Mouse (Mus musculus) heart, embryonic 11.5 days (tissue): ENCODE results near the gene Unc119b. TPM values are rescaled to one million over a fixed set of nuclear protein-coding genes. Genes with fewer than 3 reads are reported as not detected.

Experiments used
- ATAC-seq: fragments of 200-750 bp; cut with Nextera tagmentation; replicated peaks from 2 replicates; pipeline ENCODE4 v1.8.0; 2017; ENCODE audit warnings: moderate library complexity; ENCODE audit not compliant: insufficient number of reproducible peaks, low FRiP score, low TSS enrichment
- H3K27ac ChIP-seq: fragments of 300-500 bp; sonication (generic); 2 replicates; pipeline ENCODE4 v1.5.1; 2014; ENCODE audit warnings: mild to moderate bottlenecking, low read depth, low read length
- H3K27me3 ChIP-seq: fragments of 300-500 bp; sonication (generic); 2 replicates; pipeline ENCODE4 v1.6.1; 2014; ENCODE audit warnings: mild to moderate bottlenecking, low read length, mixed read lengths; ENCODE audit not compliant: control insufficient read depth, insufficient read depth
- H3K36me3 ChIP-seq: fragments of 300-500 bp; sonication (generic); 2 replicates; pipeline ENCODE4 v1.6.1; 2014; ENCODE audit warnings: mild to moderate bottlenecking, low read length, moderate library complexity, mixed read lengths; ENCODE audit not compliant: control insufficient read depth, insufficient read depth
- H3K4me1 ChIP-seq: fragments of 300-500 bp; sonication (generic); 2 replicates; pipeline ENCODE4 v1.6.1; 2014; ENCODE audit warnings: low read length; ENCODE audit not compliant: control insufficient read depth, insufficient read depth
- H3K4me2 ChIP-seq: fragments of 300-500 bp; sonication (generic); 2 replicates; pipeline ENCODE4 v1.6.1; 2014; ENCODE audit warnings: mild to moderate bottlenecking, moderate library complexity
- H3K4me3 ChIP-seq: fragments of 300-500 bp; sonication (generic); 2 replicates; pipeline ENCODE4 v1.5.1; 2014; ENCODE audit warnings: low read depth, low read length
- H3K9ac ChIP-seq: fragments of 300-500 bp; sonication (generic); 2 replicates; pipeline ENCODE4 v1.6.1; 2014; ENCODE audit warnings: mild to moderate bottlenecking, low read depth, low read length, moderate library complexity
- H3K9me3 ChIP-seq: fragments of 300-500 bp; sonication (generic); replicated peaks from 2 replicates; pipeline ENCODE4 v1.6.1; 2016; ENCODE audit warnings: low read length; ENCODE audit not compliant: control insufficient read depth
- WGBS: fragments of 180-500 bp; shearing (Covaris S2); extraction: QIAGEN DNeasy Blood & Tissue Kit; methylation state at CpG from one replicate; pipeline ENCODE4 v1.1.7; 2014; ENCODE audit not compliant: insufficient replicate concordance; 5-methylcytosine and 5-hydroxymethylcytosine counted together
- polyA plus RNA-seq: library from polyadenylated mRNA; unstranded; fragments of >200 nt; fragmentation: Nextera tagmentation; extraction: Ambion mirVana; gene quantifications from 2 replicates; pipeline ENCODE4 v1.2.1, GENCODE M21; 2014

The Unc119b gene
- polyA plus RNA-seq = 18.9 and 21.6 TPM in 2 replicates

- under 1% methylated on average over 58 of the region's 81 CpGs for WGBS
- no peak within 1 kb of the TSS; the same call in 1 of the 2 replicates for H3K27ac ChIP-seq
- ATAC-seq = peak; percentile 91
These were observed at the start of gene Unc119b for GRCm38 (mm10) chr5:115134234-115135165. Unc119b (minus strand) TSS chr5:115134975.

GRCm38 (mm10) chr5:115183482-115183881, 48.7 kb upstream of the Unc119b start:
- H3K36me3 ChIP-seq = no peaks in the 10 kb centered on the region
- WGBS = 43% methylated on average over 10 of the region's 10 CpGs
- peaks cover 37% of the 10 kb centered on the region for H3K4me1 ChIP-seq
- H3K27ac ChIP-seq = no peak overlapping the region
- no peak overlapping the region for H3K4me2 ChIP-seq
- no peak overlapping the region for H3K9ac ChIP-seq
- H3K9me3 ChIP-seq = no peaks in the 10 kb centered on the region
- no peak overlapping the region for H3K4me3 ChIP-seq
- 0 out of 2 replicates have a peak, but pooled peaks cover 3% of the 10 kb centered on the region for H3K27me3 ChIP-seq
- no peak for ATAC-seq

More at GRCm38 (mm10) chr5:115134234-115135165, at the start of gene Unc119b:
- Histone ChIP-seq H3K4me2 (peak within 1 kb of the TSS; percentile 99), H3K9me3 (no peaks in the 10 kb centered on the region), H3K4me1 (peaks cover 3% of the 10 kb centered on the region), H3K36me3 (peaks cover 7% of the 10 kb centered on the region), H3K9ac (peak within 1 kb of the TSS; percentile 81), H3K27me3 (no peaks in the 10 kb centered on the region), H3K4me3 (peak within 1 kb of the TSS; percentile 92)

- H3K9ac ChIP-seq = no peak overlapping the region
- H3K27ac ChIP-seq = no peak overlapping the region
- WGBS = 67% methylated on average over 8 of the region's 8 CpGs
- H3K27me3 ChIP-seq = 0 out of 2 replicates have a peak, but pooled peaks cover 3% of the 10 kb centered on the region
- no peak overlapping the region for H3K4me2 ChIP-seq
- H3K9me3 ChIP-seq = no peaks in the 10 kb centered on the region
- no peaks in the 10 kb centered on the region for H3K36me3 ChIP-seq
- H3K4me1 ChIP-seq = peaks cover 37% of the 10 kb centered on the region
- no peak overlapping the region for H3K4me3 ChIP-seq
- no peak for ATAC-seq
These were observed 48.1 kb upstream of the Unc119b start for GRCm38 (mm10) chr5:115182925-115183324.

GRCm38 (mm10) chr5:115181248-115181940, 46.6 kb upstream of the Unc119b start:
- Histone ChIP-seq H3K27ac (peak overlapping the region; percentile 30), H3K4me1 (peaks cover 25% of the 10 kb centered on the region), H3K4me3 (no peak overlapping the region), H3K36me3 (no peaks in the 10 kb centered on the region), H3K9ac (no peak overlapping the region), H3K4me2 (0 out of 2 replicates have a peak overlapping the region, but pooled peaks have one; percentile 7), H3K9me3 (no peaks in the 10 kb centered on the region), H3K27me3 (no peaks in the 10 kb centered on the region)
- WGBS = 57% methylated on average over 13 of the region's 13 CpGs
- 0 out of 2 replicates have a peak, but pooled peaks have one; percentile 31 for ATAC-seq

- Histone ChIP-seq H3K36me3 (no peaks in the 10 kb centered on the region), H3K4me1 (peaks cover 20% of the 10 kb centered on the region), H3K4me2 (no peak overlapping the region), H3K4me3 (no peak overlapping the region), H3K9ac (no peak overlapping the region), H3K27ac (no peak overlapping the region), H3K27me3 (no peaks in the 10 kb centered on the region), H3K9me3 (no peaks in the 10 kb centered on the region)
- 91% methylated on average over 11 of the region's 11 CpGs for WGBS
- no peak for ATAC-seq
These were observed 44.8 kb upstream of the Unc119b start for GRCm38 (mm10) chr5:115179596-115179995.

- Histone ChIP-seq H3K27ac (no peak overlapping the region), H3K36me3 (no peaks in the 10 kb centered on the region), H3K4me1 (peaks cover 14% of the 10 kb centered on the region), H3K4me2 (no peak overlapping the region), H3K27me3 (no peaks in the 10 kb centered on the region), H3K9ac (no peak overlapping the region), H3K4me3 (no peak overlapping the region), H3K9me3 (no peaks in the 10 kb centered on the region)
- ATAC-seq = no peak
- 82% methylated on average over 6 of the region's 6 CpGs for WGBS
These were observed 43.1 kb upstream of the Unc119b start for GRCm38 (mm10) chr5:115177866-115178265.

- H3K27ac ChIP-seq = no peak overlapping the region
- H3K27me3 ChIP-seq = no peaks in the 10 kb centered on the region
- H3K4me3 ChIP-seq = no peak overlapping the region
- no peak overlapping the region for H3K4me2 ChIP-seq
- H3K9me3 ChIP-seq = no peaks in the 10 kb centered on the region
- WGBS = 93% methylated on average over 1 of the region's 1 CpGs
- ATAC-seq = no peak
- H3K9ac ChIP-seq = no peak overlapping the region
- H3K36me3 ChIP-seq = no peaks in the 10 kb centered on the region
- H3K4me1 ChIP-seq = no peaks in the 10 kb centered on the region
These were observed 39.8 kb upstream of the Unc119b start for GRCm38 (mm10) chr5:115174554-115174953.

- Histone ChIP-seq H3K4me2 (no peak overlapping the region), H3K9me3 (no peaks in the 10 kb centered on the region), H3K4me3 (no peak overlapping the region), H3K27ac (no peak overlapping the region), H3K9ac (no peak overlapping the region), H3K36me3 (no peaks in the 10 kb centered on the region), H3K27me3 (no peaks in the 10 kb centered on the region), H3K4me1 (peaks cover 8% of the 10 kb centered on the region; the same call in 1 of the 2 replicates)
- ATAC-seq = no peak
- 85% methylated on average over 8 of the region's 8 CpGs for WGBS
These were observed 35.4 kb upstream of the Unc119b start for GRCm38 (mm10) chr5:115170150-115170549.
